Comparison of ENCODE assay signal across 20 mouse cellular contexts in the genomic region with DNA sequence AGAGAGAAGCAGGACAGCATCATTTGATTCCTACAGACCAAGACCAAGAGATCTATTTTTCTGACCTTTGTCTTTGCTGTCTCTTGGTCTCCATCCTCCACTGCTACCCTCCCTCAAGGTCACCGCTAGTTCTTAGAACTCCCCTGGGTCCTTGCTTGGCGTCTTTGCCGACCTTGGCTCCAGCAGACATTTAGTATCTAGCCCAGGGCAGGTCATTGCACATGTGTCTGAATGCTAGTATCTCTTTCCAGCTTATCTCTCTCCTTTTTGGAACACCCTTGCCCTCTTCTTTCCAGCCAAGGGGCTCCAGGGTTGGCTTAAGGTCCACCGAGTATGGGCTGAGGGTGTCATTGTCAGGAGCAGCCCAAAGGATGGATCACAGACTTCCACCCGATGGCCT.
"Had no signal": no experiment of that assay in that cellular context is flagged by ENCODE, and none has a peak within 500 bp of the region (broad histone marks: within the 10 kb centered on the region; RNA-seq: fewer than 3 reads in every experiment).

No protein-coding gene starts in this region.

- H3K9me3 ChIP-seq: liver, embryonic 12.5 days; liver, embryonic 15.5 days; lung, embryonic 15.5 days; megakaryocyte, embryonic 14.5 days; midbrain, embryonic 10.5 days; midbrain, embryonic 13.5 days; neural tube, embryonic 13.5 days had no signal

- H3K9ac ChIP-seq: liver, embryonic 12.5 days; liver, embryonic 15.5 days; lung, embryonic 15.5 days; midbrain, embryonic 13.5 days; neural tube, embryonic 13.5 days had no signal

- ATAC-seq: intestine, postnatal 0 days; liver, embryonic 12.5 days; midbrain, embryonic 13.5 days; midbrain, embryonic 16.5 days had no signal

- H3K36me3 ChIP-seq: liver, embryonic 12.5 days; liver, embryonic 15.5 days; lung, embryonic 15.5 days; midbrain, embryonic 10.5 days; midbrain, embryonic 13.5 days; neural tube, embryonic 13.5 days had no signal

- H3K4me3 ChIP-seq: left cerebral cortex, adult 2 months; liver, embryonic 12.5 days; liver, embryonic 15.5 days; lung, embryonic 15.5 days; midbrain, embryonic 10.5 days; midbrain, embryonic 13.5 days; myocyte; neural tube, embryonic 13.5 days had no signal

- DNase-seq: kidney, adult 8-10 months; kidney, postnatal 25 days; layer of hippocampus, postnatal 36 days; lung, adult 18-20 months; lung, postnatal 10 days; lung, postnatal 36 days; thymus, adult 2 months; thymus, postnatal 14 days; thymus, postnatal 4 days had no signal

- H3K27ac ChIP-seq: left cerebral cortex, adult 2 months; liver, embryonic 12.5 days; liver, embryonic 15.5 days; lung, embryonic 15.5 days; midbrain, embryonic 10.5 days; midbrain, embryonic 13.5 days; neural tube, embryonic 13.5 days had no signal

- H3K4me2 ChIP-seq: liver, embryonic 12.5 days; liver, embryonic 15.5 days; lung, embryonic 15.5 days; midbrain, embryonic 13.5 days; neural tube, embryonic 13.5 days had no signal
